Mouse (Mus musculus): ENCODE measurements around the gene Gm5416. TPM values are rescaled to one million over a fixed set of nuclear protein-coding genes. Genes with fewer than 3 reads are reported as not detected.

The Gm5416 gene
- polyA plus RNA-seq (2015; fragmentation: Illumina TruSeq; extraction: RNeasy Lipid Tissue Mini Kit (QIAGEN cat#74804); ENCODE audit: insufficient read depth, low read depth, low replicate concordance): not detected

DNA sequence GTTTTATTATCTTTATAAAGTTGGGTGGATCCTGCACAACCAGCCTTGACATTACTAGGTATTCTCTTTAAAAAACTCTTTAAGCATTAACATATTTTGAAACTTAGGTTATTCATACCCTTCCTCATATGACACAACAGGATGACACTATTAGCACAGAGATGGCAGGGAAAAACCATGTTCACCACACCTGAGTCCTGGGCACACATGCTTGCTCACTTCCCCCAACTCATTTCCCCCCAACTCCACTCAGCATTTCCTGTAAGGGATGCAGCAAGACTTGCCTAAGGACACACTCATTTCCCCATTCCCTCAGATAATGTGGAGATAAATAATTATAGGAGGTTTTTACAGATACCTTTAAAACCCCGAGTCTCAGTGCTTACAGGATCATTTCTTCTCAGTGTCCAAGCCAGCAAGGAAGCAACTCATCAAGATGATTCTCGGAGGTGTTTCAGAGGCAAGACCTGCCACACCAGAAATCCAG, at the start of gene Gm5416:
Gene Gm5416, plus strand, starts transcription at position 437 of the 487 bp plus-strand sequence.

DNA sequence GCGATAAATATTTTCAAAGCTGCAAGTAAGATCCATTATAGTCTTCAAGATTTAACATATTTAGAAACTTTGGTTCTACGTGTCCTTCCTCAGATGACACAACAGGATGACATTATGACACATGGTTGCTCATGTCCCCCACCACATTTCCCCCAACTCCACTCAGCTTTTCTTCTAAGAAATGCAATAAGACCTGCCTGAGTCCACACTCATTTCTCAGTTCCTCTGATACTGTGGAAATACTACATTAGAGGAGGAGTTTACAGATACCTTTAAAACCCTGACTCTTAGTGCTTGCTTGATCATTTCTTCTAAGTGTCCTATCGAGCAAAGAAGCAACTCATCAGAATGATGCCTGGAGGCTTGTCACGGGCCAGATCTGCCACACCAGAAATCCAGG, 26.3 kb upstream of the Gm5416 start, which contains the start of gene Gm5483:
Gene Gm5483, plus strand, starts transcription at position 301 of the 400 bp plus-strand sequence.

DNA sequence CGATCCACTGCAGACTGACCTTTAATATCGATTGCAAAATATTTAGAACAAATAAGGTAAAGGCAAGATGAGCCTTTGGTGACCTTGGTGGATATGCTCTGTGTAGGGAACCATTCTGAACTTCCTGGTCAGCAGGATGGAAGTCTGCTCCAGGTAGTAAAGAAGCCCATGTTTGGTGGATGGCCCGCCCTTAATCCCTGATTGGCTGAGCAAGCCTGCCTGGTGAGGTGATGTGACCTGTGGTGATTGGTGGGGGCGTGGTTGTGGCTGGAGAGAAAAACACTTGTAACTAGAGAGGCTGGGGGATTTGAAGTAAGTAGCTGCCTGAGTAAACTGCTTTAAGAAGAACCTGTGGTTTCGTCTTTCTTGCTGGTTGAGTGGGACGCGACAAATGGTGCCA, 11.0 kb downstream of the Gm5416 start, which contains the start of gene 2010005H15Rik:
Gene 2010005H15Rik, plus strand, starts transcription at position 301 of the 400 bp plus-strand sequence.

Other genes starting within 250 kb of the Gm5416 start
- gene Kpna1, start 231.7 kb upstream of the Gm5416 start, polyA plus RNA-seq (2015; fragmentation: Illumina TruSeq; extraction: RNeasy Lipid Tissue Mini Kit (QIAGEN cat#74804); ENCODE audit: insufficient read depth, low read depth, low replicate concordance): 5.1 TPM
- 1.8 TPM for gene Wdr5b, start 169.2 kb upstream of the Gm5416 start, polyA plus RNA-seq (2015; fragmentation: Illumina TruSeq; extraction: RNeasy Lipid Tissue Mini Kit (QIAGEN cat#74804); ENCODE audit: insufficient read depth, low read depth, low replicate concordance)
- 19.9 TPM for gene Fam162a, start 138.8 kb upstream of the Gm5416 start, polyA plus RNA-seq (2015; fragmentation: Illumina TruSeq; extraction: RNeasy Lipid Tissue Mini Kit (QIAGEN cat#74804); ENCODE audit: insufficient read depth, low read depth, low replicate concordance)
- 19.4 TPM for gene Ccdc58, start 138.7 kb upstream of the Gm5416 start, polyA plus RNA-seq (2015; fragmentation: Illumina TruSeq; extraction: RNeasy Lipid Tissue Mini Kit (QIAGEN cat#74804); ENCODE audit: insufficient read depth, low read depth, low replicate concordance)
- not detected for gene Csta1, start 79.2 kb upstream of the Gm5416 start, polyA plus RNA-seq (2015; fragmentation: Illumina TruSeq; extraction: RNeasy Lipid Tissue Mini Kit (QIAGEN cat#74804); ENCODE audit: insufficient read depth, low read depth, low replicate concordance)
- gene Stfa2l1, start 53.6 kb upstream of the Gm5416 start, polyA plus RNA-seq (2015; fragmentation: Illumina TruSeq; extraction: RNeasy Lipid Tissue Mini Kit (QIAGEN cat#74804); ENCODE audit: insufficient read depth, low read depth, low replicate concordance): not detected
- gene Gm5483, start 26.2 kb upstream of the Gm5416 start, polyA plus RNA-seq (2015; fragmentation: Illumina TruSeq; extraction: RNeasy Lipid Tissue Mini Kit (QIAGEN cat#74804); ENCODE audit: insufficient read depth, low read depth, low replicate concordance): not detected
- not detected for gene 2010005H15Rik, start 11.1 kb downstream of the Gm5416 start, polyA plus RNA-seq (2015; fragmentation: Illumina TruSeq; extraction: RNeasy Lipid Tissue Mini Kit (QIAGEN cat#74804); ENCODE audit: insufficient read depth, low read depth, low replicate concordance)
- gene Stfa1, start 66.5 kb downstream of the Gm5416 start, polyA plus RNA-seq (2015; fragmentation: Illumina TruSeq; extraction: RNeasy Lipid Tissue Mini Kit (QIAGEN cat#74804); ENCODE audit: insufficient read depth, low read depth, low replicate concordance): not detected
- gene BC117090, start 123.9 kb downstream of the Gm5416 start, polyA plus RNA-seq (2015; fragmentation: Illumina TruSeq; extraction: RNeasy Lipid Tissue Mini Kit (QIAGEN cat#74804); ENCODE audit: insufficient read depth, low read depth, low replicate concordance): not detected
- gene BC100530, start 157.3 kb downstream of the Gm5416 start, polyA plus RNA-seq (2015; fragmentation: Illumina TruSeq; extraction: RNeasy Lipid Tissue Mini Kit (QIAGEN cat#74804); ENCODE audit: insufficient read depth, low read depth, low replicate concordance): not detected
- not detected for gene Stfa2, start 198.1 kb downstream of the Gm5416 start, polyA plus RNA-seq (2015; fragmentation: Illumina TruSeq; extraction: RNeasy Lipid Tissue Mini Kit (QIAGEN cat#74804); ENCODE audit: insufficient read depth, low read depth, low replicate concordance)
- gene Stfa3, start 245.0 kb downstream of the Gm5416 start, polyA plus RNA-seq (2015; fragmentation: Illumina TruSeq; extraction: RNeasy Lipid Tissue Mini Kit (QIAGEN cat#74804); ENCODE audit: insufficient read depth, low read depth, low replicate concordance): not detected